Mouse (Mus musculus): ENCODE data around the gene Chdh. TPM values are rescaled to one million over a fixed set of nuclear protein-coding genes. Genes with fewer than 3 reads are reported as not detected.

Gene Chdh
- total and polyA plus RNA-seq, 3 experiments, result not detected

- DNase-seq (ENCODE audit: extremely low read depth), result peak; percentile 100
- H3K4me3 ChIP-seq (replicated peaks in 1 of 3; ENCODE audit: low read depth in 2 of 3, low read length in 2 of 3, poor library complexity in 1 of 3), result peak within 1 kb of the TSS; percentile 71 to 98 (median 86)
- peak; percentile 89 for TF ChIP-seq HCFC1 (IDR thresholded peaks at IDR 0.05; ENCODE audit: low read depth, low read length)
- no peak for TF ChIP-seq JUN (IDR thresholded peaks at IDR 0.05; ENCODE audit: insufficient read depth, low read depth, low read length)
- TF ChIP-seq BHLHE40 (IDR thresholded peaks at IDR 0.05; ENCODE audit: low read depth, low read length), result peak; percentile 92
- no peak for TF ChIP-seq SMC3 (IDR thresholded peaks at IDR 0.05; ENCODE audit: low read depth, low read length)
- no peak for TF ChIP-seq ZNF384 (IDR thresholded peaks at IDR 0.05; ENCODE audit: low read depth, low read length)
- peak; percentile 59 for TF ChIP-seq USF2 (conservative IDR thresholded peaks at IDR 0.05; ENCODE audit: low read depth, low read length)
- TF ChIP-seq KAT2A (IDR thresholded peaks at IDR 0.05; ENCODE audit: insufficient replicate concordance, low read length), result peak; percentile 76; the same call in 1 of the 2 replicates
- TF ChIP-seq RAD21 (IDR thresholded peaks at IDR 0.05; ENCODE audit: low read depth, low read length), result no peak
- no peak for TF ChIP-seq MAZ (IDR thresholded peaks at IDR 0.05; ENCODE audit: low read depth, low read length)
- TF ChIP-seq CHD2 (IDR thresholded peaks at IDR 0.05; ENCODE audit: low read length), result 0 out of 2 replicates have a peak, but pooled peaks have one; percentile 50
- TF ChIP-seq IRF4 (IDR thresholded peaks at IDR 0.05; ENCODE audit: low read depth, low read length), result peak; percentile 25; the same call in 1 of the 2 replicates
- TF ChIP-seq MAX (IDR thresholded peaks at IDR 0.05; ENCODE audit: low read length), result peak; percentile 69; the same call in 1 of the 2 replicates
- TF ChIP-seq MAFK (IDR thresholded peaks at IDR 0.05; ENCODE audit: insufficient replicate concordance, low read length), result no peak
- no peak; the same call in 1 of the 2 replicates for TF ChIP-seq GABPA (IDR thresholded peaks at IDR 0.05; ENCODE audit: insufficient replicate concordance, low read depth, low read length)
- TF ChIP-seq POLR2A (IDR thresholded peaks at IDR 0.05; ENCODE audit: low read depth, low read length), result peak; percentile 96
- peak; percentile 86 for TF ChIP-seq NELFE (IDR thresholded peaks at IDR 0.05; ENCODE audit: low read depth, low read length)
- TF ChIP-seq SIN3A (IDR thresholded peaks at IDR 0.05; ENCODE audit: low read length), result peak; percentile 69; the same call in 1 of the 2 replicates
- TF ChIP-seq ELF1 (IDR thresholded peaks at IDR 0.05; ENCODE audit: low read depth, low read length), result peak; percentile 93
- TF ChIP-seq ETS1 (conservative IDR thresholded peaks at IDR 0.05; ENCODE audit: low read depth, low read length), result peak; percentile 53
- peak; percentile 51; the same call in 1 of the 2 replicates for TF ChIP-seq MEF2A (IDR thresholded peaks at IDR 0.05; ENCODE audit: borderline replicate concordance, low read depth, low read length)
- TF ChIP-seq CTCF (conservative IDR thresholded peaks at IDR 0.05 in 1 of 2, IDR thresholded peaks at IDR 0.05 in 1 of 2; ENCODE audit: low read depth in 2 of 2, low read length in 2 of 2), result no peak
- TF ChIP-seq USF1 (IDR thresholded peaks at IDR 0.05; ENCODE audit: low read depth, low read length), result peak; percentile 81
- peak; percentile 63 for TF ChIP-seq MXI1 (IDR thresholded peaks at IDR 0.05; ENCODE audit: low read depth, low read length)
- peak; percentile 86 for TF ChIP-seq TBP (conservative IDR thresholded peaks at IDR 0.05; ENCODE audit: low read depth, low read length)
- TF ChIP-seq MYC (IDR thresholded peaks at IDR 0.05; ENCODE audit: low read depth, low read length), result peak; percentile 72
- peak; percentile 83 for TF ChIP-seq TCF12 (IDR thresholded peaks at IDR 0.05; ENCODE audit: low read depth, low read length)
- TF ChIP-seq POLR2AphosphoS2 (IDR thresholded peaks at IDR 0.05; ENCODE audit: low read depth, low read length), result no peak; the same call in 1 of the 2 replicates
- TF ChIP-seq EP300 (IDR thresholded peaks at IDR 0.05; ENCODE audit: low read length), result no peak
- 0 out of 2 replicates have a peak, but pooled peaks have one; percentile 23 for TF ChIP-seq UBTF (IDR thresholded peaks at IDR 0.05; ENCODE audit: low read depth, low read length)
- no peak for TF ChIP-seq JUND (conservative IDR thresholded peaks at IDR 0.05; ENCODE audit: low read depth, low read length)
- TF ChIP-seq PAX5 (IDR thresholded peaks at IDR 0.05; ENCODE audit: low read length), result no peak
- no peak for TF ChIP-seq RCOR1 (conservative IDR thresholded peaks at IDR 0.05; ENCODE audit: low read depth, low read length)
- H3K4me1 ChIP-seq (ENCODE audit: control insufficient read depth in 1 of 2, insufficient read depth in 2 of 2), result peaks cover 3 to 52% of the 10 kb centered on the region in 2 experiments; a peak in 3 of 4 replicates
- H3K9me3 ChIP-seq (replicated peaks; ENCODE audit: low read length), result no peaks in the 10 kb centered on the region
- H3K27me3 ChIP-seq (replicated peaks), result no peaks in the 10 kb centered on the region
- peaks cover 25 to 45% of the 10 kb centered on the region in 2 experiments for H3K36me3 ChIP-seq (replicated peaks in 1 of 2; ENCODE audit: control insufficient read depth in 1 of 2, insufficient read depth in 1 of 2, low read length in 1 of 2)
- peak within 1 kb of the TSS; percentile 88 for H3K4me2 ChIP-seq (ENCODE audit: insufficient read depth, low read depth, poor library complexity, severe bottlenecking)
- peak within 1 kb of the TSS; percentile 47 for H3K27ac ChIP-seq (ENCODE audit: insufficient read depth, low read depth)
- in situ Hi-C loops (cut with MboI; ENCODE audit: low pct_ligation_motif_present, low pct_unique_long_range_greater_than_20kb, low sequenced_read_pairs), result no loop called here
- peaks cover 22% of the 10 kb centered on the region for H3K79me2 ChIP-seq (replicated peaks; ENCODE audit: control insufficient read depth, extremely low read depth, insufficient read depth, poor library complexity, severe bottlenecking)
- dilution Hi-C loops (cut with MboI; ENCODE audit: extremely low pct_ligation_motif_present, extremely low pct_unique_long_range_greater_than_20kb, low sequenced_read_pairs), result no loop called here
- peak within 1 kb of the TSS; percentile 95 for H3K9ac ChIP-seq (ENCODE audit: insufficient read depth, low read depth)
These were observed 40.6 kb upstream of the Chdh start, which contains the start of gene Selenok for GRCm38 (mm10) chr14:29968075-29968821. Selenok (plus strand) TSS chr14:29968308.

All from CH12.LX (cell line).